Comparison of ENCODE assay signal across 16 mouse cellular contexts in the genomic region with DNA sequence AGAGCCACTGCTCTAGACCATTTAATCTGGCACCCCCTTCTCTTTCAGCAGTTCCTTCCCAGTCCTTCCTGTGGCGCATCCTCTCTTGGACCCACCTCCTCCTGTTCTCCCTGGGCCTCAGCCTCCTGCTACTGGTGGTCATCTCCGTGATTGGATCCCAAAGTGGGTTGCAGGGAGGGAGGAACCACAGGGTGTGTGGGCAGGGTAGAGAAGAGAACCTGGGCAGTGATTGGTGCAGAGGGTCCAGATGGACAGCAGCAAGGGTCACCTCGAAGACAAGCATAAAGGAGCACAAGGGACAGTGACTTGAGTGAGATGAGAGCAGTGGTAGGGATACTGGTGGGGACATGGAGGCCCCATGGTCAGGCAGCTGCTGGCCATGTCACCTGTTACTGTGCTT. TPM values are rescaled to one million over a fixed set of nuclear protein-coding genes. Genes with fewer than 3 reads are reported as not detected.
"Had no signal": no experiment of that assay in that cellular context is flagged by ENCODE, and none has a peak within 500 bp of the region (broad histone marks: within the 10 kb centered on the region; RNA-seq: fewer than 3 reads in every experiment).

No protein-coding gene starts in this region.

RNA-seq across cellular contexts. Expression of a gene that starts 4.9 kb away (rescaled TPM):
- polyA plus RNA-seq: limb, embryonic 11.5 days; limb, embryonic 12.5 days; midbrain, embryonic 10.5 days; neural tube, embryonic 11.5 days had no signal

RNA-seq across cellular contexts. Expression of a gene that starts 21.0 kb away (rescaled TPM):
- polyA plus RNA-seq: limb, embryonic 10.5 days; limb, embryonic 11.5 days; limb, embryonic 12.5 days; liver, embryonic 12.5 days had no signal

RNA-seq across cellular contexts. Expression of a gene that starts 42.6 kb away (rescaled TPM):
- polyA plus RNA-seq: limb, embryonic 10.5 days; limb, embryonic 11.5 days; limb, embryonic 12.5 days; limb, embryonic 13.5 days; lung, embryonic 16.5 days; lung, postnatal 0 days; midbrain, embryonic 10.5 days; midbrain, embryonic 11.5 days; midbrain, embryonic 12.5 days; midbrain, embryonic 13.5 days; midbrain, embryonic 14.5 days; midbrain, embryonic 15.5 days; midbrain, embryonic 16.5 days; midbrain, postnatal 0 days had no signal
